Mouse (Mus musculus) stomach, embryonic 15.5 days (tissue): ENCODE data around the gene Synpo2. TPM values are rescaled to one million over a fixed set of nuclear protein-coding genes. Genes with fewer than 3 reads are reported as not detected.
A peak's percentile ranks its signal among the peaks of the same experiment; 100 is the strongest.

Source experiments
- ATAC-seq: fragments of 200-750 bp; cut with Nextera tagmentation; 2 replicates; pipeline ENCODE4 v1.8.0; 2017; ENCODE audit warnings: low read depth, moderate number of reproducible peaks, moderate TSS enrichment; ENCODE audit not compliant: insufficient read depth, low FRiP score
- H3K27ac ChIP-seq: fragments of 300-500 bp; sonication (generic); 2 replicates; pipeline ENCODE4 v1.5.1; 2015; ENCODE audit warnings: mild to moderate bottlenecking, inconsistent platforms
- H3K27me3 ChIP-seq: fragments of 300-500 bp; sonication (generic); replicated peaks from 2 replicates; pipeline ENCODE4 v1.6.1; 2015; ENCODE audit warnings: inconsistent platforms
- H3K36me3 ChIP-seq: fragments of 300-500 bp; sonication (generic); 2 replicates; pipeline ENCODE4 v1.6.1; 2015; ENCODE audit warnings: inconsistent platforms
- H3K4me1 ChIP-seq: fragments of 300-500 bp; sonication (generic); 2 replicates; pipeline ENCODE4 v1.6.1; 2015; ENCODE audit warnings: inconsistent platforms
- H3K4me2 ChIP-seq: fragments of 300-500 bp; sonication (generic); 2 replicates; pipeline ENCODE4 v1.6.1; 2015; ENCODE audit warnings: mild to moderate bottlenecking, inconsistent platforms
- H3K4me3 ChIP-seq: fragments of 300-500 bp; sonication (generic); replicated peaks from 2 replicates; pipeline ENCODE4 v1.5.1; 2015; ENCODE audit warnings: inconsistent platforms
- H3K9ac ChIP-seq: fragments of 300-500 bp; sonication (generic); 2 replicates; pipeline ENCODE4 v1.6.1; 2015; ENCODE audit warnings: inconsistent platforms
- H3K9me3 ChIP-seq: fragments of 300-500 bp; sonication (generic); 2 replicates; pipeline ENCODE4 v1.6.1; 2016; ENCODE audit warnings: inconsistent platforms
- WGBS: fragments of 180-500 bp; shearing (Covaris S2); methylation state at CpG from one replicate; pipeline ENCODE4 v1.1.7; 2015; 5-methylcytosine and 5-hydroxymethylcytosine counted together
- polyA plus RNA-seq: library from polyadenylated mRNA; unstranded; fragments of >200 nt; fragmentation: Nextera tagmentation; extraction: Ambion mirVana; gene quantifications from 2 replicates; pipeline ENCODE4 v1.2.1, GENCODE M21; 2015

The Synpo2 gene
- polyA plus RNA-seq, 1 experiment from 2014 or later: 28.0 TPM

GRCm38 (mm10) chr3:123122151-123123030 is 113.6 kb downstream of the Synpo2 start:
- ATAC-seq: no peak

GRCm38 (mm10) chr3:123116903-123117302 is 119.0 kb downstream of the Synpo2 start:
- no peak; the same call in 1 of the 2 replicates for ATAC-seq
- WGBS: 23% methylated on average over 16 of the region's 16 CpGs
- Histone ChIP-seq H3K27me3 (no peaks in the 10 kb centered on the region), H3K4me3 (peak overlapping the region; percentile 16; the same call in 1 of the 2 replicates), H3K9ac (0 out of 2 replicates have a peak overlapping the region, but pooled peaks have one; percentile 6), H3K27ac (peak overlapping the region; percentile 31; the same call in 1 of the 2 replicates), H3K4me2 (peak overlapping the region; percentile 40), H3K36me3 (no peaks in the 10 kb centered on the region), H3K9me3 (no peaks in the 10 kb centered on the region), H3K4me1 (peaks cover 5% of the 10 kb centered on the region; the same call in 1 of the 2 replicates)

More at GRCm38 (mm10) chr3:123122151-123123030, 113.6 kb downstream of the Synpo2 start:
- Histone ChIP-seq H3K4me2 (no peak overlapping the region), H3K27ac (peak overlapping the region; percentile 45), H3K27me3 (no peaks in the 10 kb centered on the region), H3K9ac (no peak overlapping the region), H3K4me1 (0 out of 2 replicates have a peak, but pooled peaks cover 2% of the 10 kb centered on the region), H3K36me3 (no peaks in the 10 kb centered on the region), H3K4me3 (no peak overlapping the region), H3K9me3 (no peaks in the 10 kb centered on the region)
- WGBS: 65% methylated on average over 21 of the region's 21 CpGs

GRCm38 (mm10) chr3:123115770-123116527 is 120.0 kb downstream of the Synpo2 start:
- no peak overlapping the region for H3K27ac ChIP-seq
- 32% methylated on average over 15 of the region's 15 CpGs for WGBS
- 0 out of 2 replicates have a peak, but pooled peaks have one; percentile 56 for ATAC-seq
- H3K27me3 ChIP-seq: no peaks in the 10 kb centered on the region
- peak overlapping the region; percentile 9; the same call in 1 of the 2 replicates for H3K4me2 ChIP-seq
- H3K36me3 ChIP-seq: no peaks in the 10 kb centered on the region
- H3K9ac ChIP-seq: no peak overlapping the region
- H3K4me3 ChIP-seq: no peak overlapping the region; the same call in 1 of the 2 replicates
- H3K9me3 ChIP-seq: no peaks in the 10 kb centered on the region
- H3K4me1 ChIP-seq: peaks cover 5% of the 10 kb centered on the region; the same call in 1 of the 2 replicates

GRCm38 (mm10) chr3:123114001-123114635 is 121.8 kb downstream of the Synpo2 start:
- no peak for ATAC-seq
- Histone ChIP-seq H3K4me1 (peaks cover 5% of the 10 kb centered on the region; the same call in 1 of the 2 replicates), H3K9ac (no peak overlapping the region), H3K9me3 (no peaks in the 10 kb centered on the region), H3K27me3 (no peaks in the 10 kb centered on the region), H3K4me2 (no peak overlapping the region), H3K36me3 (no peaks in the 10 kb centered on the region), H3K27ac (no peak overlapping the region), H3K4me3 (no peak overlapping the region)
- WGBS: 91% methylated on average over 21 of the region's 21 CpGs

GRCm38 (mm10) chr3:123112781-123113180 is 123.2 kb downstream of the Synpo2 start:
- Histone ChIP-seq H3K27me3 (no peaks in the 10 kb centered on the region), H3K27ac (no peak overlapping the region), H3K4me3 (no peak overlapping the region), H3K9ac (no peak overlapping the region), H3K9me3 (no peaks in the 10 kb centered on the region), H3K4me2 (no peak overlapping the region), H3K36me3 (no peaks in the 10 kb centered on the region), H3K4me1 (peaks cover 12% of the 10 kb centered on the region)
- WGBS: 84% methylated on average over 11 of the region's 11 CpGs
- ATAC-seq: no peak

GRCm38 (mm10) chr3:123111071-123111711 is 124.8 kb downstream of the Synpo2 start:
- WGBS: 86% methylated on average over 10 of the region's 10 CpGs
- Histone ChIP-seq H3K9ac (no peak overlapping the region), H3K4me1 (peaks cover 17% of the 10 kb centered on the region), H3K36me3 (no peaks in the 10 kb centered on the region), H3K27ac (no peak overlapping the region), H3K27me3 (no peaks in the 10 kb centered on the region), H3K4me2 (no peak overlapping the region), H3K4me3 (no peak overlapping the region), H3K9me3 (no peaks in the 10 kb centered on the region)
- no peak for ATAC-seq

- H3K36me3 ChIP-seq: no peaks in the 10 kb centered on the region
- H3K9me3 ChIP-seq: no peaks in the 10 kb centered on the region
- 42% methylated on average over 14 of the region's 14 CpGs for WGBS
- no peak overlapping the region for H3K9ac ChIP-seq
- no peak overlapping the region for H3K4me3 ChIP-seq
- H3K4me1 ChIP-seq: peaks cover 12% of the 10 kb centered on the region
- no peak overlapping the region for H3K4me2 ChIP-seq
- no peaks in the 10 kb centered on the region for H3K27me3 ChIP-seq
- peak overlapping the region; percentile 18; the same call in 1 of the 2 replicates for H3K27ac ChIP-seq
- no peak for ATAC-seq
Measured at GRCm38 (mm10) chr3:123107830-123108549, 128.0 kb downstream of the Synpo2 start.

- H3K4me1 ChIP-seq: peaks cover 12% of the 10 kb centered on the region
- no peak overlapping the region for H3K4me3 ChIP-seq
- no peak overlapping the region for H3K4me2 ChIP-seq
- no peak for ATAC-seq
- 73% methylated on average over 6 of the region's 6 CpGs for WGBS
- no peak overlapping the region for H3K9ac ChIP-seq
- no peaks in the 10 kb centered on the region for H3K9me3 ChIP-seq
- no peaks in the 10 kb centered on the region for H3K36me3 ChIP-seq
- no peak overlapping the region for H3K27ac ChIP-seq
- no peaks in the 10 kb centered on the region for H3K27me3 ChIP-seq
Measured at GRCm38 (mm10) chr3:123104325-123104724, 131.6 kb downstream of the Synpo2 start.

GRCm38 (mm10) chr3:123103151-123103860 is 132.6 kb downstream of the Synpo2 start:
- whole genome bisulfite sequencing: 28% methylated on average over 12 of the region's 13 CpGs
- no peak; the same call in 1 of the 2 replicates for ATAC-seq
- H3K9ac ChIP-seq: no peak overlapping the region
- H3K36me3 ChIP-seq: no peaks in the 10 kb centered on the region
- no peak overlapping the region for H3K4me3 ChIP-seq
- H3K27ac ChIP-seq: no peak overlapping the region
- peaks cover 11% of the 10 kb centered on the region for H3K4me1 ChIP-seq
- H3K4me2 ChIP-seq: no peak overlapping the region
- H3K27me3 ChIP-seq: no peaks in the 10 kb centered on the region
- H3K9me3 ChIP-seq: no peaks in the 10 kb centered on the region

GRCm38 (mm10) chr3:123101761-123102160 is 134.2 kb downstream of the Synpo2 start:
- H3K4me1 ChIP-seq: no peaks in the 10 kb centered on the region
- no peak overlapping the region for H3K9ac ChIP-seq
- no peak overlapping the region for H3K4me2 ChIP-seq
- ATAC-seq: no peak
- 87% methylated on average over 2 of the region's 2 CpGs for WGBS
- H3K4me3 ChIP-seq: no peak overlapping the region
- no peaks in the 10 kb centered on the region for H3K9me3 ChIP-seq
- H3K27ac ChIP-seq: no peak overlapping the region
- no peaks in the 10 kb centered on the region for H3K27me3 ChIP-seq
- H3K36me3 ChIP-seq: no peaks in the 10 kb centered on the region
